Mouse (Mus musculus): ENCODE measurements around the gene Stk32b. TPM values are rescaled to one million over a fixed set of nuclear protein-coding genes. Genes with fewer than 3 reads are reported as not detected.

Stk32b gene
- polyA plus RNA-seq, 1 experiment from 2014 or later, result 23.6 TPM

DNA sequence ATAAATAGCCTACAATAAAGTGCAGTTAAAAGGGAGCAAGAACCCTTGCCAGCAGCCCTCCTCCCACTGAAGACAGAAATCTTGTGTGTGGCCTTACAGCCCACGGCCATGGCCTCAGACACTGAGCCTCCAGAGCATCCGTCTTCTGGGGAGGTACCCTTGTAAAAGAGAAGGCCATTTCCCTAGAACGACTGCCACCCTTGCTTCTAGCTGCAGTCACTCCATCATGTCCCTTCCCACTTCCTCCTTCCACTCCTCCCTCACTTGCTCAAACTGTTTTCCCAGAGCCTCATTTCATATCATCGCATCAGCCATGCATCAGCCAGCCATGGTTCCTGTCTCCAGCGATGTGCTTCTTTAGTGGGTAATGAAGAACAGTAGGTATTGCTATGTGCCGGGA is 141.5 kb downstream of the Stk32b start:
- Histone ChIP-seq H3K4me1 (replicated peaks; ENCODE audit: control insufficient read depth, insufficient read depth, low read length) (no peaks in the 10 kb centered on the region), H3K36me3 (ENCODE audit: control insufficient read depth, insufficient read depth) (no peaks in the 10 kb centered on the region), H3K9ac (replicated peaks; ENCODE audit: low read depth, low read length) (no peak overlapping the region), H3K27me3 (replicated peaks; ENCODE audit: control insufficient read depth, insufficient read depth, low read length) (no peaks in the 10 kb centered on the region), H3K4me2 (ENCODE audit: low read length) (no peak overlapping the region), H3K9me3 (ENCODE audit: control insufficient read depth, low read length) (no peaks in the 10 kb centered on the region), H3K4me3 (replicated peaks; ENCODE audit: low read length) (no peak overlapping the region), H3K27ac (ENCODE audit: low read length) (no peak overlapping the region)
- WGBS, result 80% methylated on average over 6 of the region's 6 CpGs
- ATAC-seq, result no peak

DNA sequence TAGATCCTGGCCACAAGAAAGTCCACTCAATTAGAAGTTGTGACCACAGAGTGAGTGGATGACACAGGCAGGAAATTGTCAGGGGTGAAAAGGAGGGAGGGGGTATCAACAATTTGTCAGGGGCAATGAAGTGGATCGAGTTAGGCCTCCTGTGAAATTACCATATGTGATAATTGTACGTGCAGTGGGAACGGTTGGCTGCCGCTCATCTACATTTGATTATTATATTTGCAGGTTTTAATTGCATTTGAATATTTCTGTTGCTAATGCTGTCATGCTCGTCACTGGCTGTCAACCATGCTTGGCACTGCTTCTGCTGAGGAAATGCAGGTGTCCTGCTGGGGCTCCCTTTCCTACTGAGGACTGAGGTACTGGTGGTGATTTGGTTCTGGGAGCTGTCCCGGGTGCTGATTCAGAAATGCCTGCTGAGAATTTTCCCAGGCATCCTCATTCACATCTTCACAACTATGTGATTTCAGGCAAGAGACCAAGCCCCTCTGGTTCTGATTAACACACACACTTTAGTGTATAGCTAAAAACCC is 159.6 kb downstream of the Stk32b start:
- H3K9ac ChIP-seq (replicated peaks; ENCODE audit: low read depth, low read length), result no peak overlapping the region
- peak; percentile 65 for ATAC-seq
- peaks cover 3% of the 10 kb centered on the region; the same call in 1 of the 2 replicates for H3K4me1 ChIP-seq (replicated peaks; ENCODE audit: control insufficient read depth, insufficient read depth, low read length)
- no peaks in the 10 kb centered on the region for H3K27me3 ChIP-seq (replicated peaks; ENCODE audit: control insufficient read depth, insufficient read depth, low read length)
- no peaks in the 10 kb centered on the region for H3K36me3 ChIP-seq (ENCODE audit: control insufficient read depth, insufficient read depth)
- no peak overlapping the region for H3K27ac ChIP-seq (ENCODE audit: low read length)
- no peaks in the 10 kb centered on the region; the same call in 1 of the 2 replicates for H3K9me3 ChIP-seq (ENCODE audit: control insufficient read depth, low read length)
- no peak overlapping the region for H3K4me2 ChIP-seq (ENCODE audit: low read length)
- 22% methylated on average over 6 of the region's 6 CpGs for WGBS
- no peak overlapping the region for H3K4me3 ChIP-seq (replicated peaks; ENCODE audit: low read length)

DNA sequence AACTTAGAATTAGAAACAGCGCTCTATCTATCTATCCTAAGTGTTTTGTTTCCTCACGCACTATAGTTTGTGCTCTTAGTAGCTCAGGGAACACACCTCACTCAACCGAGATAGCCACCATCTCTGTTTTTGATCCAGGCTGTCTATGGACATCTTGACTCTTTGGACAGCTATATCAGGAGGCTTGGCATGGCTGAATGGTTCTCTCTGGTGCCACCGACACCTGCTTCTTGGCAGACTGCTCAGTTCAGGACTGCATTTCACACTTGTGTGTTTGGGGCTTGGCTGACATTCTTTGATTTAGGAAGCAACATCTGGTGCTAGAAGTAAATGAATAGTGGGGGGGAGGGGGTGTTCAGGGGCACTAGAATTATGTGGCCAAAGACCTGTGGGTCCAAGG is 162.7 kb downstream of the Stk32b start:
- WGBS, result 78% methylated on average over 4 of the region's 4 CpGs
- Histone ChIP-seq H3K27ac (ENCODE audit: low read length) (no peak overlapping the region), H3K9me3 (ENCODE audit: control insufficient read depth, low read length) (no peaks in the 10 kb centered on the region), H3K36me3 (ENCODE audit: control insufficient read depth, insufficient read depth) (no peaks in the 10 kb centered on the region), H3K4me3 (replicated peaks; ENCODE audit: low read length) (no peak overlapping the region), H3K4me1 (replicated peaks; ENCODE audit: control insufficient read depth, insufficient read depth, low read length) (peaks cover 6% of the 10 kb centered on the region; the same call in 1 of the 2 replicates), H3K4me2 (ENCODE audit: low read length) (no peak overlapping the region), H3K27me3 (replicated peaks; ENCODE audit: control insufficient read depth, insufficient read depth, low read length) (no peaks in the 10 kb centered on the region), H3K9ac (replicated peaks; ENCODE audit: low read depth, low read length) (no peak overlapping the region)
- no peak for ATAC-seq

DNA sequence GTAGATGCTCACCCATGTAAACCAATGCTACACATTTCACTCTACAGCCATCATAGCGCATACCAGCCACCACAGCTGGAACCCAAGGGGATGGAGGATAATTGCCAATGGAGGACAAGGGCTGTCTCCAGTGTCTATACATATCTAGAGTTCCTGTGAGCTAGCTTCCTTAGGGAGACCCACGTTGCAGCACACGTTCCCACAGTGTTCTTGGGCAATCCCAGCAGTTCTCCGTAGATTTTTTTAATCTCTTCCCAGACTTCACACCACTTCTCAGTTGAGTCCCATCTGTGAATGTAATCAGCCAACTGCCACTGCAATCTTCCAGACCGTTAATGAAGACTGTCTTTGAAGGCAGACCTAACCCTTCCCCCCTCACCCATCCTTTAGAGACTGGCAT is 165.3 kb downstream of the Stk32b start:
- no peaks in the 10 kb centered on the region for H3K27me3 ChIP-seq (replicated peaks; ENCODE audit: control insufficient read depth, insufficient read depth, low read length)
- no peak overlapping the region for H3K4me2 ChIP-seq (ENCODE audit: low read length)
- WGBS, result 61% methylated on average over 5 of the region's 5 CpGs
- no peak overlapping the region for H3K9ac ChIP-seq (replicated peaks; ENCODE audit: low read depth, low read length)
- no peaks in the 10 kb centered on the region for H3K36me3 ChIP-seq (ENCODE audit: control insufficient read depth, insufficient read depth)
- ATAC-seq, result no peak
- no peaks in the 10 kb centered on the region for H3K9me3 ChIP-seq (ENCODE audit: control insufficient read depth, low read length)
- H3K4me3 ChIP-seq (replicated peaks; ENCODE audit: low read length), result no peak overlapping the region
- no peak overlapping the region for H3K27ac ChIP-seq (ENCODE audit: low read length)
- H3K4me1 ChIP-seq (replicated peaks; ENCODE audit: control insufficient read depth, insufficient read depth, low read length), result peaks cover 4% of the 10 kb centered on the region; the same call in 1 of the 2 replicates

DNA sequence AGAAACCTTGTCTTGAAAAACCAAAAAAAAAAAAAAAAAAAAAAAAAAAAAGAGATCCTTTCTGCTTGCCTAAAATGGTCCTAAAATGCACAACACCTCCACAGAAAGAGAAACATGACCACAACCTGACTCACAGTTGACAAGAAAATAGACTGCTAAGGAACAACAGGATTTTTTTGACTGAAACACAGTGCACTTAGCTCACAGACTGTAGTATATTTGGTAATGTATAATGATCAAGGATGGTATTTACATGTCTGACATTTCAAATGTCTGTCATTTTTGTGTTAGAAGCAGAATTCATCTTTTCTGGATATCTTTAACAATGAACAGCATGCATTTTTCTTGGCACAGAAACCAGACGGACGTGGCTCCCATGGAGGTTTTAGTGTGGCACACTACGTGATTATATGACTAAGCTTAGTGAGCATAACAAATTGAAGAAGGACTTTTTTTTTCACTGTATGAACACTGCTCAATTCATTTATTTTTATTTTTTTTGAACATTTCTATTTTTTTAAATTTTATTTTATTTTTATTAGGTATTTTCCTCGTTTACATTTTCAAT is 181.2 kb downstream of the Stk32b start:
- Histone ChIP-seq H3K4me2 (ENCODE audit: low read length) (no peak overlapping the region), H3K4me1 (replicated peaks; ENCODE audit: control insufficient read depth, insufficient read depth, low read length) (no peaks in the 10 kb centered on the region), H3K9ac (replicated peaks; ENCODE audit: low read depth, low read length) (no peak overlapping the region), H3K9me3 (ENCODE audit: control insufficient read depth, low read length) (no peaks in the 10 kb centered on the region), H3K4me3 (replicated peaks; ENCODE audit: low read length) (no peak overlapping the region), H3K27ac (ENCODE audit: low read length) (no peak overlapping the region), H3K36me3 (ENCODE audit: control insufficient read depth, insufficient read depth) (no peaks in the 10 kb centered on the region), H3K27me3 (replicated peaks; ENCODE audit: control insufficient read depth, insufficient read depth, low read length) (no peaks in the 10 kb centered on the region)
- peak; percentile 70 for ATAC-seq
- 67% methylated on average over 4 of the region's 4 CpGs for WGBS

DNA sequence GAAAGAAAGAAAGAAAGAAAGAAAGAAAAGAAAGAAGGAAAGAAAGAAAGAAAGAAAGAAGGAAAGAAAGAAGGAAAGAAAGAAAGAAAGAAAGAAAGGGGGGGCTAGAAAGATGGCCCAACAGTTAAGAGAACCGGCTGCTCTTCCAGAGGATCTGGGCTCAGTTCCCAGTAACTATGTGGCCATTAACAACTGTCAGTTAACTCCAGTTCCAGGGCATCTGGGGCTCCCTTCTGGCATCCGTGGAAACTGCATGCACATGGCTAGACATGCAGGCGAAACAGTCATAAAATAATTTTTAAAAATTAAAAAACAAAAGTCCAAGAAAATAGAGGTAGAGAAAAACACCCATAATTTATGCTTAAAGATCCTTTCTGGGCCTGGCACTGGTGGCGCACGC is 181.7 kb downstream of the Stk32b start:
- 76% methylated on average over 5 of the region's 5 CpGs for WGBS
- H3K9ac ChIP-seq (replicated peaks; ENCODE audit: low read depth, low read length), result no peak overlapping the region

DNA sequence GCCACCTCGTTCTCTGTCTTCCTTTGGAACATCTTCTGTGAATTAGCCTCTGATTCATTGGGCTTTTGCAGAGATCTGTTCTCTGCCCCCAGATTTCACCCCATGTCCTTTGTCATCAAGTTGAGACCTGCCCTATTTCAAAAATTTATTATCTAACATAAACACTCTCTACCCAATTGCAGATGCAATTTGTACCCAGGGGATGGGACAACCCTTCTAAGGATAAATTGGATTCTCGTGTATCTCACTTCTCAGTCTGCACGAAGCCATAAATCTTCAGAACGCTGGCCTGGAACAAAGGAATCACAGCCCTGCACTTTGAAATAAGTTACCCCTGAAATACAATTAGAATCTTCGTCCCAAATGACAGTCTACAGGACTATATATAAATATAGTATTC is 191.6 kb downstream of the Stk32b start:
- Histone ChIP-seq H3K27me3 (replicated peaks; ENCODE audit: control insufficient read depth, insufficient read depth, low read length) (no peaks in the 10 kb centered on the region), H3K9me3 (ENCODE audit: control insufficient read depth, low read length) (no peaks in the 10 kb centered on the region)

More for the DNA sequence above, 181.7 kb downstream of the Stk32b start:
- no peak overlapping the region for H3K27ac ChIP-seq (ENCODE audit: low read length)
- peak; percentile 77 for ATAC-seq
- H3K27me3 ChIP-seq (replicated peaks; ENCODE audit: control insufficient read depth, insufficient read depth, low read length), result no peaks in the 10 kb centered on the region
- no peaks in the 10 kb centered on the region for H3K4me1 ChIP-seq (replicated peaks; ENCODE audit: control insufficient read depth, insufficient read depth, low read length)
- H3K9me3 ChIP-seq (ENCODE audit: control insufficient read depth, low read length), result no peaks in the 10 kb centered on the region
- H3K4me3 ChIP-seq (replicated peaks; ENCODE audit: low read length), result no peak overlapping the region
- H3K36me3 ChIP-seq (ENCODE audit: control insufficient read depth, insufficient read depth), result no peaks in the 10 kb centered on the region
- H3K4me2 ChIP-seq (ENCODE audit: low read length), result no peak overlapping the region

DNA sequence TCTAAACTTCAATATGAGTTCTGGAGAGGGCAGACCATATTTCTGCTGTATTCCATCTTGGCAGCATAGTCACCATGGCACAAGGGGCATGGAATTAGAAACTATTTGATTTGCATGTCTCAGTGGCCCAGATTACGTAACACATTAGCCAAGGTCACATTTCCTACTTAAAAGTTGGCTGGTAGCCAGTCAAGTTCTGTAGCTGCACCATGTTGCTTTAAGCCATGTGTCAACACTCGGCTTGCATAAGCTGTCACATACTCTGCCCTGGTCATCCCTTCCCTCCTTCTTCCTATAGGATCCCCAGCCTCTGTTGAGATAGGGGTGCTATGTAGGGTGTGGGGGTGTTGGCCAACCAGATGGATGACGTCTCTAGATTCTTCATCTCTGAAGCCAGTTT is 196.5 kb downstream of the Stk32b start:
- Histone ChIP-seq H3K4me1 (replicated peaks; ENCODE audit: control insufficient read depth, insufficient read depth, low read length) (no peaks in the 10 kb centered on the region), H3K9ac (replicated peaks; ENCODE audit: low read depth, low read length) (no peak overlapping the region), H3K9me3 (ENCODE audit: control insufficient read depth, low read length) (no peaks in the 10 kb centered on the region), H3K36me3 (ENCODE audit: control insufficient read depth, insufficient read depth) (no peaks in the 10 kb centered on the region), H3K4me2 (ENCODE audit: low read length) (no peak overlapping the region), H3K4me3 (replicated peaks; ENCODE audit: low read length) (no peak overlapping the region), H3K27me3 (replicated peaks; ENCODE audit: control insufficient read depth, insufficient read depth, low read length) (no peaks in the 10 kb centered on the region), H3K27ac (ENCODE audit: low read length) (no peak overlapping the region)
- WGBS, result 74% methylated on average over 3 of the region's 3 CpGs
- no peak for ATAC-seq

More for the DNA sequence above, 191.6 kb downstream of the Stk32b start:
- H3K27ac ChIP-seq (ENCODE audit: low read length), result no peak overlapping the region
- 86% methylated on average over 5 of the region's 5 CpGs for WGBS
- H3K4me2 ChIP-seq (ENCODE audit: low read length), result no peak overlapping the region
- no peak overlapping the region for H3K9ac ChIP-seq (replicated peaks; ENCODE audit: low read depth, low read length)
- ATAC-seq, result no peak
- no peaks in the 10 kb centered on the region for H3K36me3 ChIP-seq (ENCODE audit: control insufficient read depth, insufficient read depth)
- no peaks in the 10 kb centered on the region for H3K4me1 ChIP-seq (replicated peaks; ENCODE audit: control insufficient read depth, insufficient read depth, low read length)
- H3K4me3 ChIP-seq (replicated peaks; ENCODE audit: low read length), result no peak overlapping the region

DNA sequence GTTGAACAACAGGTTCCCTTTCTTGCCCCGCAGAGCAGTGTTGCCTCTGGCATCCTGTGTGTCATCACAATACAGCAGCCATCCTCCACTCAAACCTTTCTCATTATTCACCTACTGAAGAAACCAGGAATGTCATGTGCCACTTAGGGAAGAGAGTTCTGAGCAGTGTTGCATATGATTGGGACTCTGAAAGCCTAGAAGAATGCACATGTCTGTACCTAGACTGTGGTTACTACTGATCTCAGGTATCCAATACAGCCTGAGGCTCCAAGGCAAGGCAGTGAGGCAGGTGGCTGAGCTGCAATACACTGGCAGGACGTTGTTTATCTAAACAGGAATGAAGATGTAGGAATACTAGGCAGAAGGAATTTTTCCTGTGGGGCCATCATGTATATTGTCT is 204.5 kb downstream of the Stk32b start:
- Histone ChIP-seq H3K36me3 (ENCODE audit: control insufficient read depth, insufficient read depth) (no peaks in the 10 kb centered on the region), H3K27ac (ENCODE audit: low read length) (no peak overlapping the region), H3K27me3 (replicated peaks; ENCODE audit: control insufficient read depth, insufficient read depth, low read length) (no peaks in the 10 kb centered on the region), H3K4me2 (ENCODE audit: low read length) (no peak overlapping the region), H3K4me1 (replicated peaks; ENCODE audit: control insufficient read depth, insufficient read depth, low read length) (no peaks in the 10 kb centered on the region), H3K9ac (replicated peaks; ENCODE audit: low read depth, low read length) (no peak overlapping the region), H3K9me3 (ENCODE audit: control insufficient read depth, low read length) (no peaks in the 10 kb centered on the region), H3K4me3 (replicated peaks; ENCODE audit: low read length) (no peak overlapping the region)
- 28% methylated on average over 2 of the region's 2 CpGs for WGBS
- ATAC-seq, result no peak
